Mouse (Mus musculus): Measurements from ENCODE around the gene Mvp. TPM values are rescaled to one million over a fixed set of nuclear protein-coding genes. Genes with fewer than 3 reads are reported as not detected.

Mvp gene
- polyA plus RNA-seq, 1 experiment from 2014 or later: 44.6 TPM

DNA sequence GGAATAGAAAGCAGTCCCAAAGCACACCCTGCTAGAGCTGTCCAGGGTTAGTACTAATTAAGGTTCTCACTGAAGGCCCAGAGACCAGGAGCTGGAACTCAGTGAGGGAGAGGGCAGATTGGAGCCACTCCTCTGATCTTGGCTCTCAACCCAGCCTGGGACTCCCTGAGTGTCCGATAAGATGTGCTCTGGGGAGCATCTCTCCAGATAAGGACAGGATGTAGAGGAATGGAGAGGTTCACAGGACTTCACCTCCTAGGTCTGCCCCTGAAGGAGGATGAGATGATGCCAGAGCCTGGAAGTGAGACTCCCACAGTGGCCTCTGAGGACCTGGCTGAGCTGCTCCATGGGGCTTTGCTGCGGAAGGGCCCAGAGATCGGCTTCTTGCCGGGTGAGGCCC, 62.7 kb downstream of the Mvp start:
- DNase-seq (ENCODE audit: low spot score) (no peak), ATAC-seq (no peak)
- Histone ChIP-seq H3K9ac (replicated peaks; ENCODE audit: low read depth) (no peak overlapping the region), H3K4me2 (replicated peaks; ENCODE audit: low read depth, low read length) (no peak overlapping the region), H3K27ac (ENCODE audit: low read length) (no peak overlapping the region), H3K27me3 (replicated peaks; ENCODE audit: insufficient read depth, low read length) (peaks cover 13% of the 10 kb centered on the region), H3K9me3 (ENCODE audit: low read length) (no peaks in the 10 kb centered on the region), H3K4me3 (ENCODE audit: low read depth, low read length) (no peak overlapping the region), H3K4me1 (ENCODE audit: insufficient read depth, low read depth, low read length) (peaks cover 5% of the 10 kb centered on the region; the same call in 1 of the 2 replicates), H3K36me3 (ENCODE audit: insufficient read depth, low read length) (no peaks in the 10 kb centered on the region)
- no peak for TF ChIP-seq EP300 (IDR thresholded peaks at IDR 0.05)
- TF ChIP-seq CTCF (IDR thresholded peaks at IDR 0.05): no peak
- WGBS: 15% methylated on average over 4 of the region's 4 CpGs

DNA sequence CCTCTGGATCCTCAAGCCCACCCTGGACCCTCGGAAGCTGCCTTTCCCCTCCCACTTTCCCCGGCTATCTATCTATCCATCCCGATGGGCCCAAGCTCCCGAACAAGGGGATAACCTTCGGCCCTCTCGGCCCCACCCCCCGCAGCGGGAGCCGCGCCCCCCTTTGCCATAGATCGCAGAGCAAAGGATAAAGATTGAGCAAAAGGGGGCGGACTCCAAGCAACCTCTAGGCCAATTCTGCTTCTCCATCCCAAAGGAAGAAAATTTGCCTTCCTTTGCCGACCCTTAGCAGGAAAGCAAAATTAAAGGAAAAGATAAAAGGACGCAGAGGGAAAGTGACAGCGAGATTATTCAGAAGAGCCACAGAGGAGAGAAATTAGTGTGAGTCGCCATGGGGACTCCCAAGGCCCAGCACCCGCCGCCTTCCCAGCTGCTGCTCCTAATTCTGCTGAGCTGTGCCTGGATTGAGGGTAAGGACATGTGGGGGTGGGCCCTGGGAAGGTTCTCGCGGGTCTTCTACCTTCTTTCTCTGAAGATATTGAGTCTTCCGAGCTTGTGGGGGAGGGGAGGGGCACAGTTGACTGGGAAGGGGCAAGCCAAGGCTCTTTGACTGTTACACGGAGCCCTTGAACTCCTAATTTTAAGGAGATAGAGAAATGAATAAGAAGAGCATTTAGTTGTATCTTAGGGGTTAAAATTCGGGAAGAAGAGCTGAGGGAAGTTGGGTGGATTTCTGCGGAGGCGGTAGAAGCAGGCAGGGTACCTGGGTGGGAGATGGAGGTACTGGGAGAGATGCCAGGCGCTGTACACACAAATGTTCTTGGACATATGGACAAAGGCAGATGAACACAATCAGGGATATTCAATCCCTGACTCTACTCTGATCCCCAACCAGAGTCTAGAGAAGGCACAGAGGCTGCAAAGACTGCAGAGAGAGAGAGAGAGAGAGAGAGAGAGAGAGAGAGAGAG, 63.5 kb downstream of the Mvp start:
- Histone ChIP-seq H3K36me3 (ENCODE audit: insufficient read depth, low read length) (no peaks in the 10 kb centered on the region), H3K4me1 (ENCODE audit: insufficient read depth, low read depth, low read length) (peaks cover 5% of the 10 kb centered on the region; the same call in 1 of the 2 replicates), H3K9me3 (ENCODE audit: low read length) (no peaks in the 10 kb centered on the region), H3K27ac (ENCODE audit: low read length) (no peak overlapping the region), H3K9ac (replicated peaks; ENCODE audit: low read depth) (no peak overlapping the region), H3K27me3 (replicated peaks; ENCODE audit: insufficient read depth, low read length) (peaks cover 13% of the 10 kb centered on the region), H3K4me3 (ENCODE audit: low read depth, low read length) (no peak overlapping the region), H3K4me2 (replicated peaks; ENCODE audit: low read depth, low read length) (no peak overlapping the region)
- WGBS: 6% methylated on average over 26 of the region's 26 CpGs
- DNase-seq (ENCODE audit: low spot score): no peak
- no peak for TF ChIP-seq EP300 (IDR thresholded peaks at IDR 0.05)
- no peak for ATAC-seq

DNA sequence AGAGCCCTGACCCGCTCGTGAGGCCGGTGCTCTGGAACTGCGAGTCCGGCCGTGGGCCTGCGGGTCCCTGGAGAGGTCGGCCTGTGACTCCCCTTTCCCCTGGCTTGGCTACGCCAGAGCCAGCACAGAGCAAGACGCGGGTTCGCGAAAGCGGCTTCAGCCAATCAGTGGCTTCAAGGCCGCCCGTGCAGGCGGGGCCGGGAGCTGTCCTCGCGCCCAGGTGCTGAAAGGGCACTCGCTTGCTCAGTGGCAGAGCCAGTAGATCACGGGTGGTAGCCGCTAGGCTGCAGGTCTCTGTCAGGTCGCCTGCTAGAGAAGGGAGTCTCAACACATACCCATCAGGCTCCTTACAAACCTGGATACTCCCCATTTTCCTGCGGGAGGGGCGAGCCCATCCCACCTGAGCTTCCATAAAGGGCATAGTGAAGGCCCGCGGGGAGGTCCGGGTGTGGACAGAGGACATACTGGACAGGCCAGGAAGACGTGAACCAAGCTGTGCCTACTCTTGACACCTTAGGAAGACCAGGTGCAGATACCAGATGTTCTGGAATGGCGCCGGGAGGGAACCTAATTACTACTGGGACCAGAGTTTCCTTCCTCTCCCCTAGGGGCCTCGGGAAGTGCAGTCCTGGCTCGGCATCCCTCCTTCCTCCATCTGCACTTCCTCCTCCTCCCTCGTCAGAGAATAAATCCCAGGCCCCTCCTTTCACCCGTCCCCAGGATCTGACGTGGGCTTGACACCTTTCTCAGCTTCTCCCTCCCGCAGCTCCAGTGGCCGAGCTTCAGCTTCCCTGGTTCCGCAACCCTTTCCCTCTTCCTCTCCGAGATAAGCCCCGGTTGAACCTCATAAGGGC, 64.4 kb downstream of the Mvp start, which contains the start of gene Sez6l2:
TSS of gene Sez6l2 (plus strand) at position 771 of the 854 bp plus-strand sequence.
- peak; percentile 95 for ATAC-seq
- Histone ChIP-seq H3K9me3 (ENCODE audit: low read length) (no peaks in the 10 kb centered on the region), H3K27ac (ENCODE audit: low read length) (no peak within 1 kb of the TSS), H3K27me3 (replicated peaks; ENCODE audit: insufficient read depth, low read length) (peaks cover 13% of the 10 kb centered on the region), H3K4me3 (ENCODE audit: low read depth, low read length) (peak within 1 kb of the TSS; percentile 38), H3K9ac (replicated peaks; ENCODE audit: low read depth) (no peak within 1 kb of the TSS), H3K4me1 (ENCODE audit: insufficient read depth, low read depth, low read length) (peaks cover 5% of the 10 kb centered on the region; the same call in 1 of the 2 replicates), H3K4me2 (replicated peaks; ENCODE audit: low read depth, low read length) (peak within 1 kb of the TSS; percentile 87), H3K36me3 (ENCODE audit: insufficient read depth, low read length) (no peaks in the 10 kb centered on the region; the same call in 1 of the 2 replicates)
- TF ChIP-seq CTCF (IDR thresholded peaks at IDR 0.05): peak; percentile 13; the same call in 1 of the 2 replicates
- TF ChIP-seq EP300 (IDR thresholded peaks at IDR 0.05): no peak
- DNase-seq (ENCODE audit: low spot score): peak; percentile 87
- WGBS: 2% methylated on average over 40 of the region's 42 CpGs

DNA sequence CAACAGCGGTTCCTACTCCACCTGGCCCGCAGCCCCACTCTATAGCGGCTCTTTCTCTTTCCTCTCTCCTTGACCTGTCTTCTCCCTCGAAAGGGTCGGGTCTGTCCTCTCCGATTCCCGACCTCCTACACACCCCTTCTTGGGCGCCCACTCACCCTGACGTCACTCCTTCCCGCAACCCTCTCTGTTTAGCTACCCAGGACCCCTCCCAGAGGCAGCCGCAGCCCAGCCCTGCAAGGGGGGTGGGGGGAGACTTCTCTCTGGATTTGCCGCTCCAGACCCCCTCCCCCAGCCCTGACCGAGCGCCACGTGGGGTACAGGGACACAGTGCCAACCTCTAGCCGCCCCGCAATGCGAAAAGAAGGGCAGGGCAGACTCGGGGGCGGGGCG, 65.0 kb downstream of the Mvp start, which contains the start of gene Asphd1:
TSS of gene Asphd1 (minus strand) at position 180 of the 390 bp plus-strand sequence.
- no peaks in the 10 kb centered on the region for H3K9me3 ChIP-seq (ENCODE audit: low read length)
- TF ChIP-seq CTCF (IDR thresholded peaks at IDR 0.05) (no peak), EP300 (IDR thresholded peaks at IDR 0.05) (no peak)
- H3K27me3 ChIP-seq (replicated peaks; ENCODE audit: insufficient read depth, low read length): peaks cover 13% of the 10 kb centered on the region
- 1% methylated on average over 18 of the region's 21 CpGs for WGBS
- DNase-seq (ENCODE audit: low spot score) (no peak), ATAC-seq (peak; percentile 2; the same call in 1 of the 2 replicates)
- H3K4me3 ChIP-seq (ENCODE audit: low read depth, low read length): peak within 1 kb of the TSS; percentile 38
- no peak within 1 kb of the TSS for H3K27ac ChIP-seq (ENCODE audit: low read length)
- no peak within 1 kb of the TSS for H3K9ac ChIP-seq (replicated peaks; ENCODE audit: low read depth)
- peak within 1 kb of the TSS; percentile 87 for H3K4me2 ChIP-seq (replicated peaks; ENCODE audit: low read depth, low read length)
- no peaks in the 10 kb centered on the region; the same call in 1 of the 2 replicates for H3K36me3 ChIP-seq (ENCODE audit: insufficient read depth, low read length)
- peaks cover 5% of the 10 kb centered on the region; the same call in 1 of the 2 replicates for H3K4me1 ChIP-seq (ENCODE audit: insufficient read depth, low read depth, low read length)

DNA sequence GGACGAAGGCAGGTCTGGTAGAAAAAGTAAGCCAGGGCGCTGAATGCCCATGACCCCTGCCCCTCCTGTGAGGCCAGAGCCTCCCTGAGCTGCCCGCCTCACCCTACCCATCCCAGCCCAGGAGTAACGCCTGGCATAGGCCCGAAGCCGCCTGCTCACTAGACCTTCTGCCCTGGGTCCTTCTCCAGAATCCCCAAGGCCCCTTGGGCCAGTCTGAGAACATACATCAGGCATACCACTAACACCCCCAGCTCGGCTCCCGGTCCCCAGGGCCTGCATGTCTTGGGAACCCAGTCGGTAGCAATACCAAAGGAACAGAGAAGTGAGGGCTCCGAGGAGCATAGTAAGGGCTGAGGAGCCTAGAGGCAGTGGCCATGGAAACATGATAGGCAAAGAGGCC, 65.8 kb downstream of the Mvp start:
- peaks cover 5% of the 10 kb centered on the region; the same call in 1 of the 2 replicates for H3K4me1 ChIP-seq (ENCODE audit: insufficient read depth, low read depth, low read length)
- no peaks in the 10 kb centered on the region; the same call in 1 of the 2 replicates for H3K36me3 ChIP-seq (ENCODE audit: insufficient read depth, low read length)
- no peak overlapping the region for H3K4me3 ChIP-seq (ENCODE audit: low read depth, low read length)
- no peak for ATAC-seq
- no peak overlapping the region for H3K27ac ChIP-seq (ENCODE audit: low read length)
- DNase-seq (ENCODE audit: low spot score): no peak
- H3K4me2 ChIP-seq (replicated peaks; ENCODE audit: low read depth, low read length): no peak overlapping the region
- H3K9ac ChIP-seq (replicated peaks; ENCODE audit: low read depth): no peak overlapping the region
- no peaks in the 10 kb centered on the region for H3K9me3 ChIP-seq (ENCODE audit: low read length)
- WGBS: 78% methylated on average over 9 of the region's 10 CpGs
- H3K27me3 ChIP-seq (replicated peaks; ENCODE audit: insufficient read depth, low read length): peaks cover 13% of the 10 kb centered on the region
- TF ChIP-seq CTCF (IDR thresholded peaks at IDR 0.05): no peak
- TF ChIP-seq EP300 (IDR thresholded peaks at IDR 0.05): no peak

Data from lung, postnatal 0 days (tissue).